Mouse (Mus musculus): ENCODE results near the gene Capn15.

DNA sequence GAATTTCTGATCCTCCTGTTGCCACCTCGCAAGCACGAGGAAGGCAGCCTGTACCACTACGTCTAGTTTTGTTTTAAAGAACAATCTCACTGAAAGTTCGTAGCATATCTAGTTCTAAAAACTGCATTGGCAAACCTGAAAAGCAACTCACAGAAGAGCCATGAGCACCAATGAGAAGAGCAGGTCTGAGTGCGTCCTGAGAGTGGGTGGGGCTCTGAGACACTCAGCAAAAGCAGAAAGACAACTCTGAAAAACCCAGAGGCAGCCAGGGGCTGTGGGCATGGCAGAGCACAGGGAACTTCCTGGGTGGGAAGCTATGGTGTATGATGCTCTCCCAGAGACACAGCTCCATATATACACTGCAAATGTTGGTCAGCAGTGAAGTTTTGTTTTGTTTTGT, 37.6 kb upstream of the Capn15 start:
- no peak for TF ChIP-seq POLR2A (IDR thresholded peaks at IDR 0.05; ENCODE audit: low read depth, low read length)
- no peak for TF ChIP-seq CTCF (IDR thresholded peaks at IDR 0.05; ENCODE audit: extremely low read depth, insufficient read length, insufficient replicate concordance, low read depth, low read length)

Data from small intestine, adult 2 months (tissue).